Mouse (Mus musculus) embryonic fibroblast, embryonic 13.5 days (primary cell): ENCODE measurements at regions not wholly inside any gene's neighbourhood (a gene's known extent, or its start where the extent isn't known, plus 50 kb on each side); places are given as distances from the start of the nearest gene placed in this dataset.

ENCODE experiments used
- CTCF ChIP-seq: IDR thresholded peaks from 2 replicates; pipeline ENCODE4 v1.5.1; 2011; ENCODE audit warnings: mild to moderate bottlenecking, control low read depth, low read length, moderate library complexity, borderline replicate concordance; ENCODE audit not compliant: insufficient read depth
- POLR2A ChIP-seq: IDR thresholded peaks from 2 replicates; pipeline ENCODE4 v1.6.1; 2011; ENCODE audit warnings: low read depth, mild to moderate bottlenecking, control low read depth, low read length, moderate library complexity

DNA sequence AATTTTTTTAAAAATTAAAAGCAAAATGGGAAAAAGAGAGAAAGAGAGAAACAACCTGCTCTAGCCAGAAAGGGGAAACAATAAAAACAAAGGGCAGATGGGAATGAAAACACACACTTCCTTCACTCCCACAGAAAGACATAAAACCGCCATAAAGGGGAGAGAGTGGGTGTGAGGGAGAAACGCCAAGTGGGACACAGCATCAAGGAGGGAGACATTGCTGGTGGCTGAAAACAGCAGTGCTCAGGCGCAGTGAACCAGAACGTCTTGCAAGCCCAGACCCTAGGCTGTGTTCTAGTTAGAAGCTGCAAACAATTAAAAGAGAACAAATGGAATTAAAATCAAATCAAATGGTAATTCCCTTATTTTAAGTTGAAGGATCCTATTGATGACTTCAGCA, 245.1 kb downstream of the Ube2cbp start:
- no peak for TF ChIP-seq CTCF
- no peak for TF ChIP-seq POLR2A
